Mouse (Mus musculus): ENCODE results near the gene Tmc8. TPM values are rescaled to one million over a fixed set of nuclear protein-coding genes. Genes with fewer than 3 reads are reported as not detected.

Gene Tmc8
- polyA plus RNA-seq, 1 experiment from 2014 or later = 10.0 TPM

GRCm38 (mm10) chr11:117792281-117792888 is 10.5 kb downstream of the Tmc8 start:
- 6% methylated on average over 22 of the region's 22 CpGs for WGBS
- TF ChIP-seq CTCF (IDR thresholded peaks at IDR 0.05; ENCODE audit: low read depth) (peak; percentile 29), EP300 (optimal IDR thresholded peaks at IDR 0.05) (no peak)
- Histone ChIP-seq H3K4me2 (replicated peaks; ENCODE audit: low read depth) (peak overlapping the region; percentile 51), H3K9me3 (ENCODE audit: control insufficient read depth, low read length) (no peaks in the 10 kb centered on the region), H3K27ac (replicated peaks) (peak overlapping the region; percentile 91), H3K9ac (ENCODE audit: low read length) (peak overlapping the region; percentile 43), H3K4me3 (ENCODE audit: low read depth, low read length) (peak overlapping the region; percentile 27), H3K4me1 (replicated peaks; ENCODE audit: control insufficient read depth, insufficient read depth) (no peaks in the 10 kb centered on the region), H3K36me3 (ENCODE audit: control insufficient read depth, insufficient read depth, low read length) (no peaks in the 10 kb centered on the region), H3K27me3 (ENCODE audit: control insufficient read depth, insufficient read depth, low read length) (no peaks in the 10 kb centered on the region)
- peak; percentile 97 for DNase-seq (ENCODE audit: low spot score)
- peak; percentile 77 for ATAC-seq (ENCODE audit: low FRiP score, low TSS enrichment)

GRCm38 (mm10) chr11:117794035-117794551 is 12.2 kb downstream of the Tmc8 start:
- Histone ChIP-seq H3K9ac (ENCODE audit: low read length) (no peak overlapping the region), H3K4me3 (ENCODE audit: low read depth, low read length) (no peak overlapping the region), H3K27me3 (ENCODE audit: control insufficient read depth, insufficient read depth, low read length) (no peaks in the 10 kb centered on the region), H3K27ac (replicated peaks) (no peak overlapping the region), H3K4me1 (replicated peaks; ENCODE audit: control insufficient read depth, insufficient read depth) (no peaks in the 10 kb centered on the region), H3K36me3 (ENCODE audit: control insufficient read depth, insufficient read depth, low read length) (no peaks in the 10 kb centered on the region), H3K4me2 (replicated peaks; ENCODE audit: low read depth) (no peak overlapping the region), H3K9me3 (ENCODE audit: control insufficient read depth, low read length) (no peaks in the 10 kb centered on the region)
- TF ChIP-seq EP300 (optimal IDR thresholded peaks at IDR 0.05) (no peak), CTCF (IDR thresholded peaks at IDR 0.05; ENCODE audit: low read depth) (no peak)
- DNase-seq (ENCODE audit: low spot score) (peak; percentile 34), ATAC-seq (ENCODE audit: low FRiP score, low TSS enrichment) (no peak)
- 65% methylated on average over 4 of the region's 4 CpGs for WGBS

GRCm38 (mm10) chr11:117796954-117797353 is 15.1 kb downstream of the Tmc8 start:
- H3K27me3 ChIP-seq (ENCODE audit: control insufficient read depth, insufficient read depth, low read length) = no peaks in the 10 kb centered on the region
- no peak overlapping the region for H3K4me2 ChIP-seq (replicated peaks; ENCODE audit: low read depth)
- H3K9me3 ChIP-seq (ENCODE audit: control insufficient read depth, low read length) = no peaks in the 10 kb centered on the region
- H3K36me3 ChIP-seq (ENCODE audit: control insufficient read depth, insufficient read depth, low read length) = no peaks in the 10 kb centered on the region
- 48% methylated on average over 5 of the region's 5 CpGs for WGBS
- no peak overlapping the region for H3K9ac ChIP-seq (ENCODE audit: low read length)
- TF ChIP-seq CTCF (IDR thresholded peaks at IDR 0.05; ENCODE audit: low read depth) (no peak), EP300 (optimal IDR thresholded peaks at IDR 0.05) (no peak)
- no peaks in the 10 kb centered on the region for H3K4me1 ChIP-seq (replicated peaks; ENCODE audit: control insufficient read depth, insufficient read depth)
- no peak overlapping the region for H3K4me3 ChIP-seq (ENCODE audit: low read depth, low read length)
- DNase-seq (ENCODE audit: low spot score) = no peak
- ATAC-seq (ENCODE audit: low FRiP score, low TSS enrichment) = no peak
- H3K27ac ChIP-seq (replicated peaks) = no peak overlapping the region

- Histone ChIP-seq H3K36me3 (ENCODE audit: control insufficient read depth, insufficient read depth, low read length) (no peaks in the 10 kb centered on the region), H3K4me1 (replicated peaks; ENCODE audit: control insufficient read depth, insufficient read depth) (no peaks in the 10 kb centered on the region), H3K9ac (ENCODE audit: low read length) (no peak within 1 kb of the TSS), H3K4me2 (replicated peaks; ENCODE audit: low read depth) (no peak within 1 kb of the TSS), H3K27ac (replicated peaks) (no peak within 1 kb of the TSS), H3K4me3 (ENCODE audit: low read depth, low read length) (no peak within 1 kb of the TSS), H3K27me3 (ENCODE audit: control insufficient read depth, insufficient read depth, low read length) (no peaks in the 10 kb centered on the region), H3K9me3 (ENCODE audit: control insufficient read depth, low read length) (no peaks in the 10 kb centered on the region)
- DNase-seq (ENCODE audit: low spot score) (no peak), ATAC-seq (ENCODE audit: low FRiP score, low TSS enrichment) (0 out of 2 replicates have a peak, but pooled peaks have one; percentile 24)
- WGBS = 65% methylated on average over 9 of the region's 9 CpGs
- TF ChIP-seq CTCF (IDR thresholded peaks at IDR 0.05; ENCODE audit: low read depth) (no peak), EP300 (optimal IDR thresholded peaks at IDR 0.05) (no peak)
Observed at GRCm38 (mm10) chr11:117797511-117798159, 15.8 kb downstream of the Tmc8 start, which contains the start of gene 6030468B19Rik. Gene 6030468B19Rik (plus strand): TSS chr11:117797660.

- Histone ChIP-seq H3K4me2 (replicated peaks; ENCODE audit: low read depth) (no peak overlapping the region), H3K4me3 (ENCODE audit: low read depth, low read length) (no peak overlapping the region), H3K4me1 (replicated peaks; ENCODE audit: control insufficient read depth, insufficient read depth) (no peaks in the 10 kb centered on the region), H3K27me3 (ENCODE audit: control insufficient read depth, insufficient read depth, low read length) (no peaks in the 10 kb centered on the region), H3K9ac (ENCODE audit: low read length) (no peak overlapping the region), H3K36me3 (ENCODE audit: control insufficient read depth, insufficient read depth, low read length) (no peaks in the 10 kb centered on the region), H3K9me3 (ENCODE audit: control insufficient read depth, low read length) (no peaks in the 10 kb centered on the region), H3K27ac (replicated peaks) (no peak overlapping the region)
- WGBS = 37% methylated on average over 2 of the region's 2 CpGs
- TF ChIP-seq CTCF (IDR thresholded peaks at IDR 0.05; ENCODE audit: low read depth) (no peak), EP300 (optimal IDR thresholded peaks at IDR 0.05) (no peak)
- no peak for DNase-seq (ENCODE audit: low spot score)
- no peak for ATAC-seq (ENCODE audit: low FRiP score, low TSS enrichment)
Observed at GRCm38 (mm10) chr11:117798160-117798541, 16.3 kb downstream of the Tmc8 start.

- Histone ChIP-seq H3K9ac (ENCODE audit: low read length) (no peak overlapping the region), H3K9me3 (ENCODE audit: control insufficient read depth, low read length) (no peaks in the 10 kb centered on the region), H3K27me3 (ENCODE audit: control insufficient read depth, insufficient read depth, low read length) (no peaks in the 10 kb centered on the region), H3K4me3 (ENCODE audit: low read depth, low read length) (no peak overlapping the region), H3K4me1 (replicated peaks; ENCODE audit: control insufficient read depth, insufficient read depth) (no peaks in the 10 kb centered on the region), H3K36me3 (ENCODE audit: control insufficient read depth, insufficient read depth, low read length) (no peaks in the 10 kb centered on the region), H3K4me2 (replicated peaks; ENCODE audit: low read depth) (no peak overlapping the region), H3K27ac (replicated peaks) (no peak overlapping the region)
- WGBS = 62% methylated on average over 5 of the region's 5 CpGs
- DNase-seq (ENCODE audit: low spot score) = no peak
- TF ChIP-seq CTCF (IDR thresholded peaks at IDR 0.05; ENCODE audit: low read depth) = no peak
- TF ChIP-seq EP300 (optimal IDR thresholded peaks at IDR 0.05) = no peak
- no peak for ATAC-seq (ENCODE audit: low FRiP score, low TSS enrichment)
Observed at GRCm38 (mm10) chr11:117799174-117799573, 17.3 kb downstream of the Tmc8 start.
